Comparison of ENCODE assay signal across 1 mouse cellular context in genomic region chr7:29861660-29862059, GRCm38 (mm10).
TF ChIP-seq lines count a peak whose summit lies in the region.

No protein-coding gene starts in this region.

TF ChIP-seq in MEL, 35 proteins besides CTCF, POLR2A, EP300 and RAD21:
- TF ChIP-seq SMC3 (IDR thresholded peaks at IDR 0.05; ENCODE audit: low read depth, low read length) (peak; percentile 64), ZC3H11A (IDR thresholded peaks at IDR 0.05; ENCODE audit: low read depth, low read length) (peak; percentile 33; the same call in 1 of the 2 replicates), USF1 (IDR thresholded peaks at IDR 0.05; ENCODE audit: low read depth, low read length) (no peak)
TF ChIP-seq in MEL: peak in this region for 2.
